Mouse (Mus musculus) activated CD4-positive, CD25-positive, alpha-beta regulatory T cell (primary cell): Measurements from ENCODE around the gene Ggta1. TPM values are rescaled to one million over a fixed set of nuclear protein-coding genes. Genes with fewer than 3 reads are reported as not detected.

ENCODE experiments used
- polyA plus RNA-seq, 2 experiments: library from polyadenylated mRNA; unstranded; fragments of 100-300 nt; shearing (Covaris generic); gene quantifications; one replicate each; pipeline ENCODE4 v1.2.1; 2017

Gene Ggta1
- polyA plus RNA-seq = 10 to 100 TPM; 14.5 to 24.0 TPM

GRCm38 (mm10) chr2:35462791-35463281 is at the start of gene Ggta1:
Ggta1 (minus strand) TSS chr2:35463231.

GRCm38 (mm10) chr2:35397096-35397495 is 65.9 kb downstream of the Ggta1 start, which contains the start of gene 4930402F06Rik:
4930402F06Rik (minus strand) TSS chr2:35397175.

GRCm38 (mm10) chr2:35367629-35368028 is 95.4 kb downstream of the Ggta1 start, which contains the start of gene 4930568D16Rik:
4930568D16Rik (minus strand) TSS chr2:35367729.

Other genes with a start within 250 kb of the Ggta1 start
- gene Gsn, start 206.9 kb downstream of the Ggta1 start, polyA plus RNA-seq = 10 to 100 TPM; 37.6 to 56.7 TPM
- 1 to 10 TPM; 3.2 to 6.5 TPM for gene Stom, start 126.3 kb downstream of the Ggta1 start, polyA plus RNA-seq
- not detected for gene 4930568D16Rik, start 95.5 kb downstream of the Ggta1 start, polyA plus RNA-seq
- gene 4930402F06Rik, start 66.1 kb downstream of the Ggta1 start, polyA plus RNA-seq = not detected
- gene Dab2ip, start 95.0 kb upstream of the Ggta1 start, polyA plus RNA-seq = 1 to 10 TPM; 1.1 to 3.0 TPM